Mouse (Mus musculus) bone marrow, adult 2 months (tissue): ENCODE data around the gene Rpl28. TPM values are rescaled to one million over a fixed set of nuclear protein-coding genes. Genes with fewer than 3 reads are reported as not detected.
"Not testable (repeated sequence)": the region's sequence is repeated elsewhere in the genome, so short reads cannot be mapped to it uniquely, and the experiment has no call there.

Experiments
- H3K27ac ChIP-seq: fragments of 200-500 bp; 2 replicates; pipeline ENCODE4 v1.5.1; 2012; ENCODE audit warnings: low read depth, mild to moderate bottlenecking, control low read depth, inconsistent platforms, low read length; ENCODE audit not compliant: control insufficient read depth, poor library complexity, insufficient read depth
- H3K4me1 ChIP-seq: fragments of 200-500 bp; 2 replicates; pipeline ENCODE4 v1.6.1; 2011; ENCODE audit warnings: low read length; ENCODE audit not compliant: control insufficient read depth, insufficient read depth
- H3K4me3 ChIP-seq: fragments of 200-500 bp; replicated peaks from 2 replicates; pipeline ENCODE3; 2011; ENCODE audit warnings: mild to moderate bottlenecking, low read depth, low read length, control low read depth; ENCODE audit not compliant: control insufficient read depth
- CTCF ChIP-seq: fragments of 200-500 bp; IDR thresholded peaks from 2 replicates; pipeline ENCODE4 v1.5.1; 2011; ENCODE audit warnings: low read length, control low read depth; ENCODE audit not compliant: control insufficient read depth, insufficient read depth
- POLR2A ChIP-seq: fragments of 200-500 bp; IDR thresholded peaks from 2 replicates; pipeline ENCODE4 v1.6.1; 2011; ENCODE audit warnings: low read depth, mild to moderate bottlenecking, control low read depth, low read length, borderline replicate concordance; ENCODE audit not compliant: control insufficient read depth
- WGBS: fragments of 180-500 bp; shearing (Covaris S2); methylation state at CpG from one replicate; pipeline ENCODE4 v1.1.7; 2018; 5-methylcytosine and 5-hydroxymethylcytosine counted together
- polyA plus RNA-seq: library from polyadenylated mRNA; stranded (reverse); fragments of >200 nt; gene quantifications from 2 replicates; pipeline ENCODE4 v1.2.4, GENCODE M21; 2011; ENCODE audit warnings: low replicate concordance; ENCODE audit not compliant: missing spikeins, insufficient read depth, insufficient read length

Rpl28 gene
- polyA plus RNA-seq, 1 experiment = 887 TPM

DNA sequence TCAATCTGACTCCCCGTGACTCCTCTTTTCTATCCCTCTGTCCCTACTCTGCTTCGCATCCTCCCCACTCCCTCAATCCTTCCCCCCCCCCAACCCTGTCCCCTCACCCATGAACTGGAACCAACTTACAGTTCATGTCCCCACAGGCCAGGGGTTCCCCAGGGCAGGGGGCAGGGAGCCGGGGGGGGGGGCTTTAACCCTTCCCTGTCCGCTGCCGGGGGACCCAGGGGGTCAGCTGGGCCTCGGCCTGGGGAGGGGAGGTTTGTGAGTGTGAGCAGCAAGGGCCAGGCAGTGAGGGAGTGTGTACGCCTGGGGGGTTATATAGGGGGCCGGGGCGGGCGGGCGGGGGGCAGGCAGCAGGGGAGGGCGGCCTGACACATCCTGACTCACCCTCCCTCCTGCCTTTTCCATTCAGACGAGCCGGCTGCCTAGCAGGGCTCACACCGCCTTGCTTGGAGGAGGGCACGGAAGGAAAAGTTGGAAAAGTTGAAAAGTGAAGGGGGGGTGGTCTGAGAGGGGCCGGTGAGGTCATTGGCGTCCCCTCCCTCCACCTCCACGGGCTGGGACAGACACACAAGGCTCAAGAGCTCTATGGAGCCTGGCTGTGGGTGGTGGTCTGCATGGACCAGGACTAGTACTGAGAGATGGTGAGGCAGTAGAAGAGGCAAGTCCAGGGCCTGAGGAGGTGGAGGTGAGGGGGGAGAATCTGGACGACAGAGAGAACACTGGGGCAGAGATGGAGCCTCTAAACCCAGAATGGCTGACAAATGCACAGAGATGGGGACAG, 14.6 kb upstream of the Rpl28 start:
- Histone ChIP-seq H3K4me1 (no peaks in the 10 kb centered on the region), H3K27ac (no peak overlapping the region), H3K4me3 (no peak overlapping the region)
- no peak for TF ChIP-seq POLR2A
- TF ChIP-seq CTCF = no peak
- WGBS = 43% methylated on average over 20 of the region's 20 CpGs

DNA sequence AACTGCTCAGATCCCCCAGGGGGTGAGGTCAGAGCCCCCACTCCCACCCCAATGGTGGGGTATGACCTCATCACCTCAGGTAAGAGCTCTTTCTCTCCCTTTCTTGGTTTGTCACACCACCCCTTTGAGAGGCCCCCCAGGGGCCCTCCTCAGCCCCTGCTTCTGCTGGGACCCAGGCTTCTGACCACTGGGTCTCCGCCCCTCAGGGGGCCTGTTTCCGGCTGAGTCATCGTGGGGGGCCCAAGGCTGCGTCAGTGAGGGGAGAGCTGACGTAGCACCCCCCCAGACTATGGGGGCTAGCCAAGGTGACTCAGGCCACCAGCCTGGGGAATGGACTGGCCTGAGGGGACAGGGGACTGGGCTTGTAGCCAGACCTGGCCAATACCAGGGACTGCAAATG, 12.8 kb upstream of the Rpl28 start:
- H3K4me1 ChIP-seq = no peaks in the 10 kb centered on the region
- no peak overlapping the region for H3K27ac ChIP-seq
- TF ChIP-seq CTCF (no peak), POLR2A (no peak)
- H3K4me3 ChIP-seq = no peak overlapping the region
- 6% methylated on average over 5 of the region's 5 CpGs for WGBS

DNA sequence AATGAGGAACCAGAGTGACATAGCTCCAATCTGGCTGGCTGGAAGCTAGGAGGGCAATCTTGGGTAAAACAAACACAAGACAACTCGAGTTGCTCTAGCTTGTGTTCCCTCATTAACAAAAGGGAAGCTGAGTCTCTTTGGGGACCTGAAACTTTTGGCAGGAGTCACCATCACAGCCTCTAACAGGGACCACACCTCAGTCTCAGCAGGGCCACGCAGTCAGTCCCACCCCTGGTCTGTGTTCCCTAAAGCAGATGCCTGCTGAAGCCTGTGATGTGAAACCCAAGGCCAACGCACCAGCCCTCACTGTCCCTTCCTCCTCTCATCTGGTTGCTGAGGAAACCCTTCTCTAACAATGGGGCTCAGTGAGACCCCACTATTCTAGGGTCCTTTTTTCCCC, 10.5 kb upstream of the Rpl28 start:
- H3K27ac ChIP-seq = no peak overlapping the region
- no peaks in the 10 kb centered on the region for H3K4me1 ChIP-seq
- H3K4me3 ChIP-seq = no peak overlapping the region
- TF ChIP-seq CTCF (no peak), POLR2A (no peak)
- WGBS = 36% methylated on average over 3 of the region's 3 CpGs

DNA sequence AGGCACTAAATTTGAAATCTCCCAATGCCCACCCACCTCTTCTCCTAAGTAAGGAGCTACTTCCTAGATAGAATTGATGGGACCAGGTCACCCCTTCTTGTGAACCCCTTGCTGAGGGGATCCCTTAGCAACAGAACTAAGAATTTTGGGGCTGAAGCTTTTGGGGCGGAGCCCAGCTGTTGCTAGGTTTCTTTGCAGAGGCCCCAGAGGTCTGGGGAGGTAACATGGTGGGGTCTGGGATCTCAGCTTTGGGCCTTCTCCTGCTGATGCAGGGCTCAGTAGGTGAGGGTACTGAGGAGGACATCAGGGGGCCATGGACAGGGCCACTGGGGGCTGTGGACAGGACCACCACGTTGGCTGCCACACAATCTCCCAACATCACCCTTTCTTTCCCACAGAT, 9.9 kb upstream of the Rpl28 start, which contains the start of the genes Il11 and Tmem190:
Il11 (minus strand) TSS at position 101 of the 400 bp plus-strand sequence.
Tmem190 (plus strand) TSS at position 179 of the 400 bp plus-strand sequence.
- no peak for TF ChIP-seq CTCF
- TF ChIP-seq POLR2A = no peak
- Histone ChIP-seq H3K27ac (no peak within 1 kb of the TSS), H3K4me3 (no peak within 1 kb of the TSS), H3K4me1 (no peaks in the 10 kb centered on the region)
- 79% methylated on average over 2 of the region's 2 CpGs for WGBS

DNA sequence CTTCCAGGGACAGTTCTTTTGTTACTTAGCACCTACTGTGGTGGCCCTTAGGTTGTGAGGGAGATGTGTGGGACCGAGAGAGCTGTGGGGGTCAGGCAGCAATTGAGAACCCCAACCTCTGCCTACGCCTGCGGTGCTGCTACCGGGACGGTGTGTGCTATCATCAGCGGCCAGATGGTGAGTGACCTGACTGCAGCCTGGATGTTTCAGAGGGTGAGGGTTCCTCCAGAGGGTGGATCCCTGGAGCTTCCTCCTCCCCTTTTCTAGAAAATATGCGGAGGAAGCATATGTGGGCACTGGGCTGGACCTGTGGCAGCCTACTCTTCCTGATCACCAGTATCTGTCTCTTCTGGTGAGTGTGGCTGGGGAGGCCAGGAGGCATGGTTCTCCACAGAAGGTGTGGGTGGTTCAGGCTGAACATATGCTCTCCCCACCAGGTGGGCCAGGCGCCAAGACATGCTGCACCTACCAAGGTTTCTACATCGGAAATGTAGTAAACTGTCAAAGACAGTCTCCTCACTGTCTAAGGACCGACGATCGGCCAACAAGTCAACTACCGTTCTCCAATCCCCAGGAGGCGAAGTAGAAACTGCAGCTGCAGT, 8.9 kb upstream of the Rpl28 start:
- peaks cover 2% of the 10 kb centered on the region; the same call in 1 of the 2 replicates for H3K4me1 ChIP-seq
- 66% methylated on average over 14 of the region's 14 CpGs for WGBS

DNA sequence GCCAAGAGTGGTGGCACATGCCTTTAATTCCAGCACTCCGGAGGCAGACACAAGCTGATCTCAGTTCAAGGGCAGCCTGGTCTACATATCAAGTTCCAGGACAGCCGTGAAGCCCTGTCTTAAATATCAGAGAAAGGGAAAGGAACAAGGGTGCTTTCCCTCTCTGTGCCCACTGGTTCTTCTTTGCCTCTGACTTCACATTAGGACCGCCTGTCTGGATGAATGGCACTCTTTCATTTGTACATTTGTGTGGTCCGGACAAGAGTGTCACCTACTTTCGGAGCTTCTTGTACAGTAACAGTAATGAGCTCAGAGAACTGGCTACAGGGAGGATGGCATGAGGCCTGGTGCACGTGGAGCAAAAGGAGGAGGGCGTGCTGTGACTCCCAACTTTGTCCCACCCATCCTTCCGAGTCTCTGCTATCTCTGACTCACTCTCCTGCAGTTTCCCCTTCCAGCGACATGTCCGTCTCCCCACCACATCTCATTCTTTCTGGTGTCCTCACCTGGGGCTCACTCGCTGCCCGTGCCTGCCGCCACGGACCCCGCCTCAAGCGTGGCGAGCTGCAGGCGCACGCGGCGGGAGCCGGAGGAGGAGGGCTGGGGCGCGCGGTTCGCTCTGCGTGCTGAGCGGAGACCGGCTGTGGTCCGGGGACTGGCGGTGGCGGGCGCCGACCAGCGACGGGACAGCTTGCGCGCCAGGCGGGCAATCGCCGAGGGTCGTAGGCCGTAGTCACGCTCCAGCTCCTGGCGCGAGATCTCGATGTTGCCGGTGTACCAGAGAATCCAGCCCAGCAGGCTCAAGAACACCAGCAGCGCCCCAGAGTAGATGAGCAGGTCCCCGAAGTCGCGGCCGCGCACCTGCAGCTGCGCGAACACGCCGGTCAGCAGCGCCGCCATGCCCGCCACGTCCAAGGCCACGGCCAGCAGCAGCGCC, 3.9 kb upstream of the Rpl28 start:
- TF ChIP-seq CTCF (no peak), POLR2A (peak; percentile 18; the same call in 1 of the 2 replicates)
- peak overlapping the region; percentile 71 for H3K4me3 ChIP-seq
- H3K4me1 ChIP-seq = peaks cover 2% of the 10 kb centered on the region; the same call in 1 of the 2 replicates
- 1% methylated on average over 63 of the region's 64 CpGs for WGBS
- H3K27ac ChIP-seq = peak overlapping the region; percentile 40

More for the DNA sequence above, 8.9 kb upstream of the Rpl28 start:
- no peak overlapping the region for H3K27ac ChIP-seq
- no peak overlapping the region for H3K4me3 ChIP-seq
- no peak for TF ChIP-seq POLR2A
- no peak for TF ChIP-seq CTCF

DNA sequence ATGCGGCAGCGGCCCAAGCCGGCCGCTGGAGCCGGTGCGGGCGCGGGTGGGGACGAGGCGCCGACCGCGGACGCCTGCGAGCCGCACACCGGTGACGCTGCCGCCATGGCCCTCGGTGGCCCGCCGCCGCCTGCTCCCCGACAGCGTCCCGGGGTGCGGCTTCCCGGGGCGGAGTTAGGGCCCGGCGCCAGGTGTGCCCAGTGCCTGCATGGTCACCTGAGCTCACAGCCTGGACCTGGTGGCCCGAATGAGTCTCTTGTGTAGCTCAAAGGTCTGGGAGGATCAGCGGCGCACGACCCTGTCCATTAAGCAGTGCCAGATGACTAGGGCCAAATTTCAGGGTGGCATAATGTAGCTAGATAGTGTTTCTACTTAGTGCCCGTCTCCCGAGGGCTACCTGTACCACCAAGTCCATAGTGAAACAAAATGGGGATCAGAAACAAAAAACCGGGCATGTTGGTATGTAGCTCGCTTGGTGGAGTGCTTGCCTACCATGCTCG, 3.2 kb upstream of the Rpl28 start, which contains the start of gene Tmem238:
Tmem238 (minus strand) TSS at position 221 of the 500 bp plus-strand sequence.
- TF ChIP-seq CTCF (no peak), POLR2A (0 out of 2 replicates have a peak, but pooled peaks have one; percentile 1)
- peak within 1 kb of the TSS; percentile 71 for H3K4me3 ChIP-seq
- H3K27ac ChIP-seq = peak within 1 kb of the TSS; percentile 40
- WGBS = 8% methylated on average over 40 of the region's 40 CpGs
- H3K4me1 ChIP-seq = peaks cover 2% of the 10 kb centered on the region; the same call in 1 of the 2 replicates

DNA sequence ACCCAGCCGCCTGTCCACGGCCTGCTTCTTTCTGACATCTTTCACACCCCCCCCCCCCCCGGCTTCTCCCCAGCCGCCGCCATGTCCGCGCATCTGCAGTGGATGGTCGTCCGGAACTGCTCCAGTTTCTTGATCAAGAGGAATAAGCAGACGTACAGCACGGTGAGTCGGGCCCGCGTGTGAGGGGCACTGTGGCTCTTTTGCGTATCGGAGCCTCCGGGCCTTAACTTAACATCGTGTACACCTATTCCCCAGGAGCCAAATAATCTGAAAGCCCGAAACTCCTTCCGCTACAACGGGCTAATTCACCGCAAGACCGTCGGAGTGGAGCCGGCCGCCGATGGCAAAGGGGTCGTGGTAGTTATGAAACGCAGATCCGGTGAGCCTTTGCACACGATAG, 574 bp downstream of the Rpl28 start:
- H3K4me1 ChIP-seq = not testable (repeated sequence)
- Histone ChIP-seq H3K27ac (peak overlapping the region; percentile 85), H3K4me3 (peak overlapping the region; percentile 100)
- WGBS = under 1% methylated on average over 31 of the region's 31 CpGs
